In the genomic region with DNA sequence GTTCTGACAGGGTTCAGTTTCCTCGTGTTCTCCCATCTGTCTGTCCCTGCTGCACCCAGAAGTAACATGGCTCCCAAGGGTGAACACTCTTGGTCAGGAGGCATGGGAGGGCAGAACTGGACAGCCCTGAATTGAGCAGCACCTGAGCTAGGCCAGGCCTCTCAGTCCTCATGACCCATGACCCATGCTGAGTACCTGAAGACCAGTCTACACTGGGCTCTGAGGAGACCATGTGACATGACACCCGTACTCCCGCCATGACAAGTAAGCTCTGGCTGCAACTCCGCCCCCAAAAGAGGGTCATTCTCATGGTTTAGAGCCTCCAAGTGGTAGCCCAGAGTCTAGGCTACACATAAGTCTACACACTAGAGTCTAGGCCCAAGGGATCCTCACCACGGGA, we compare ENCODE assay signal across 8 mouse cellular contexts.
DNase-seq lines count a peak whose midpoint lies in the region; ATAC-seq and TF ChIP-seq lines count a peak whose summit lies in the region.

No protein-coding gene starts in this region.

- no peaks in the 10 kb centered on the region for H3K9me3 ChIP-seq in heart, embryonic 15.5 days (replicated peaks)
- no peaks in the 10 kb centered on the region for H3K9me3 ChIP-seq in stomach, embryonic 14.5 days (ENCODE audit: control insufficient read depth, low read depth, low read length)
- no peaks in the 10 kb centered on the region for H3K9me3 ChIP-seq in stomach, postnatal 0 days (ENCODE audit: control insufficient read depth, low read length)
- no peaks in the 10 kb centered on the region for H3K9me3 ChIP-seq in limb, embryonic 15.5 days
- H3K9me3 ChIP-seq in heart, embryonic 11.5 days (replicated peaks; ENCODE audit: control insufficient read depth, low read length) = no peaks in the 10 kb centered on the region

- no peak for DNase-seq in heart, adult 2 months
- DNase-seq in stomach, postnatal 0 days (ENCODE audit: low spot score) = no peak
- no peak for DNase-seq in frontal cortex, adult 2 months (ENCODE audit: extremely low spot score in 1 of 2, low spot score in 1 of 2)
- DNase-seq in spleen, postnatal 36 days (ENCODE audit: low spot score in 2 of 2) = no peak

- TF ChIP-seq POLR2A in heart, adult 2 months (IDR thresholded peaks at IDR 0.05; ENCODE audit: insufficient read depth, low read depth, low read length) = no peak

- WGBS in heart, embryonic 15.5 days = 58% methylated on average over 5 of the region's 5 CpGs
- WGBS in heart, adult 2 months = 62% methylated on average over 5 of the region's 5 CpGs
- WGBS in stomach, embryonic 14.5 days = 60% methylated on average over 5 of the region's 5 CpGs
- 53% methylated on average over 5 of the region's 5 CpGs for WGBS in stomach, postnatal 0 days
- 53% methylated on average over 5 of the region's 5 CpGs for WGBS in limb, embryonic 15.5 days
- WGBS in heart, embryonic 11.5 days (ENCODE audit: insufficient replicate concordance) = 70% methylated on average over 5 of the region's 5 CpGs

- intact Hi-C loops in heart, adult 2 months (cut with DNase I) = loop anchor here (1.0 to 10.0 kb wide), 3 partner anchors 666 to 895 kb away; no protein-coding TSS in a partner anchor

- H3K4me2 ChIP-seq in heart, embryonic 15.5 days = no peak overlapping the region
- H3K4me2 ChIP-seq in stomach, embryonic 14.5 days (replicated peaks; ENCODE audit: low read depth, low read length) = peak overlapping the region; percentile 96; the same call in 1 of the 2 replicates
- no peak overlapping the region for H3K4me2 ChIP-seq in stomach, postnatal 0 days (replicated peaks; ENCODE audit: low read depth)
- no peak overlapping the region; the same call in 1 of the 2 replicates for H3K4me2 ChIP-seq in limb, embryonic 15.5 days
- H3K4me2 ChIP-seq in heart, embryonic 11.5 days = no peak overlapping the region

- no peaks in the 10 kb centered on the region for H3K79me2 ChIP-seq in heart, adult 2 months (replicated peaks; ENCODE audit: control insufficient read depth, insufficient read depth, low read length)

- TF ChIP-seq EP300 in heart, adult 2 months (IDR thresholded peaks at IDR 0.05; ENCODE audit: insufficient read depth, low read depth, low read length) = no peak
- TF ChIP-seq EP300 in stomach, postnatal 0 days (optimal IDR thresholded peaks at IDR 0.05) = no peak

- H3K4me3 ChIP-seq in heart, embryonic 15.5 days = no peak overlapping the region
- no peak overlapping the region for H3K4me3 ChIP-seq in heart, adult 2 months
- no peak overlapping the region for H3K4me3 ChIP-seq in stomach, embryonic 14.5 days (ENCODE audit: low read depth, low read length)
- no peak overlapping the region for H3K4me3 ChIP-seq in stomach, postnatal 0 days (ENCODE audit: low read depth, low read length)
- no peak overlapping the region for H3K4me3 ChIP-seq in limb, embryonic 15.5 days
- no peak overlapping the region for H3K4me3 ChIP-seq in heart, embryonic 11.5 days (ENCODE audit: low read depth, low read length)

- peaks cover 5% of the 10 kb centered on the region; the same call in 1 of the 2 replicates for H3K27me3 ChIP-seq in heart, embryonic 15.5 days
- no peaks in the 10 kb centered on the region for H3K27me3 ChIP-seq in heart, adult 2 months (ENCODE audit: control insufficient read depth, insufficient read depth, low read length)
- H3K27me3 ChIP-seq in stomach, embryonic 14.5 days (ENCODE audit: control insufficient read depth, insufficient read depth, low read length) = no peaks in the 10 kb centered on the region
- no peaks in the 10 kb centered on the region for H3K27me3 ChIP-seq in stomach, postnatal 0 days (ENCODE audit: control insufficient read depth, insufficient read depth, low read length)
- peaks cover 10% of the 10 kb centered on the region for H3K27me3 ChIP-seq in limb, embryonic 15.5 days
- no peaks in the 10 kb centered on the region for H3K27me3 ChIP-seq in heart, embryonic 11.5 days (ENCODE audit: control insufficient read depth, insufficient read depth, low read length)

- no peaks in the 10 kb centered on the region for H3K36me3 ChIP-seq in heart, embryonic 15.5 days
- no peaks in the 10 kb centered on the region for H3K36me3 ChIP-seq in heart, adult 2 months (ENCODE audit: control insufficient read depth, insufficient read depth, low read length)
- H3K36me3 ChIP-seq in stomach, embryonic 14.5 days (ENCODE audit: control insufficient read depth, insufficient read depth, low read length) = no peaks in the 10 kb centered on the region
- no peaks in the 10 kb centered on the region for H3K36me3 ChIP-seq in stomach, postnatal 0 days (ENCODE audit: control insufficient read depth, insufficient read depth, low read length)
- H3K36me3 ChIP-seq in limb, embryonic 15.5 days = no peaks in the 10 kb centered on the region
- no peaks in the 10 kb centered on the region for H3K36me3 ChIP-seq in heart, embryonic 11.5 days (ENCODE audit: control insufficient read depth, insufficient read depth, low read length)

- H3K27ac ChIP-seq in heart, embryonic 15.5 days = no peak overlapping the region
- H3K27ac ChIP-seq in heart, adult 2 months = no peak overlapping the region
- no peak overlapping the region for H3K27ac ChIP-seq in stomach, embryonic 14.5 days (ENCODE audit: low read length)
- H3K27ac ChIP-seq in stomach, postnatal 0 days (replicated peaks) = no peak overlapping the region
- no peak overlapping the region for H3K27ac ChIP-seq in limb, embryonic 15.5 days
- no peak overlapping the region for H3K27ac ChIP-seq in heart, embryonic 11.5 days (ENCODE audit: low read depth, low read length)

- peak; percentile 10; the same call in 1 of the 2 replicates for ATAC-seq in heart, embryonic 15.5 days (replicated peaks; ENCODE audit: insufficient number of reproducible peaks, insufficient read depth, low FRiP score, low read depth)
- 0 out of 2 replicates have a peak, but pooled peaks have one; percentile 16 for ATAC-seq in stomach, embryonic 14.5 days (ENCODE audit: insufficient number of reproducible peaks, insufficient read depth, low FRiP score, low read depth)
- no peak for ATAC-seq in stomach, postnatal 0 days (ENCODE audit: low FRiP score, low TSS enrichment)
- ATAC-seq in limb, embryonic 15.5 days (ENCODE audit: insufficient number of reproducible peaks, low FRiP score, low TSS enrichment, low read depth) = 0 out of 2 replicates have a peak, but pooled peaks have one; percentile 37
- no peak for ATAC-seq in heart, embryonic 11.5 days (replicated peaks; ENCODE audit: insufficient number of reproducible peaks, low FRiP score, low TSS enrichment)

- no peak for TF ChIP-seq CTCF in heart, adult 2 months (IDR thresholded peaks at IDR 0.05)
- no peak for TF ChIP-seq CTCF in stomach, postnatal 0 days (IDR thresholded peaks at IDR 0.05; ENCODE audit: low read depth)

- H3K9ac ChIP-seq in heart, embryonic 15.5 days = no peak overlapping the region
- H3K9ac ChIP-seq in heart, adult 2 months (ENCODE audit: low read depth, low read length) = no peak overlapping the region
- no peak overlapping the region for H3K9ac ChIP-seq in stomach, embryonic 14.5 days (replicated peaks; ENCODE audit: low read depth, low read length)
- H3K9ac ChIP-seq in stomach, postnatal 0 days (ENCODE audit: low read length) = no peak overlapping the region
- H3K9ac ChIP-seq in limb, embryonic 15.5 days = no peak overlapping the region
- H3K9ac ChIP-seq in heart, embryonic 11.5 days (ENCODE audit: low read depth, low read length) = no peak overlapping the region

- peaks cover 4% of the 10 kb centered on the region for H3K4me1 ChIP-seq in heart, embryonic 15.5 days (replicated peaks)
- H3K4me1 ChIP-seq in heart, adult 2 months (ENCODE audit: control insufficient read depth, insufficient read depth, low read length) = no peaks in the 10 kb centered on the region
- peaks cover 4% of the 10 kb centered on the region; the same call in 1 of the 2 replicates for H3K4me1 ChIP-seq in stomach, embryonic 14.5 days (ENCODE audit: control insufficient read depth, insufficient read depth, low read length)
- H3K4me1 ChIP-seq in stomach, postnatal 0 days (replicated peaks; ENCODE audit: control insufficient read depth, insufficient read depth) = peaks cover 3% of the 10 kb centered on the region; the same call in 1 of the 2 replicates
- peaks cover 6% of the 10 kb centered on the region for H3K4me1 ChIP-seq in limb, embryonic 15.5 days
- H3K4me1 ChIP-seq in heart, embryonic 11.5 days (ENCODE audit: control insufficient read depth, insufficient read depth, low read length) = no peaks in the 10 kb centered on the region

Comparison
In these comparisons a context has a peak if more than half of its experiments do, and no peak if none do; other contexts are left out.
1. ATAC-seq: peak in heart, embryonic 15.5 days (single experiment), stomach, embryonic 14.5 days (single experiment) and limb, embryonic 15.5 days (single experiment); none in stomach, postnatal 0 days (single experiment) and heart, embryonic 11.5 days (single experiment).